Comparison of ENCODE assay signal across 8 mouse cellular contexts in the genomic region with DNA sequence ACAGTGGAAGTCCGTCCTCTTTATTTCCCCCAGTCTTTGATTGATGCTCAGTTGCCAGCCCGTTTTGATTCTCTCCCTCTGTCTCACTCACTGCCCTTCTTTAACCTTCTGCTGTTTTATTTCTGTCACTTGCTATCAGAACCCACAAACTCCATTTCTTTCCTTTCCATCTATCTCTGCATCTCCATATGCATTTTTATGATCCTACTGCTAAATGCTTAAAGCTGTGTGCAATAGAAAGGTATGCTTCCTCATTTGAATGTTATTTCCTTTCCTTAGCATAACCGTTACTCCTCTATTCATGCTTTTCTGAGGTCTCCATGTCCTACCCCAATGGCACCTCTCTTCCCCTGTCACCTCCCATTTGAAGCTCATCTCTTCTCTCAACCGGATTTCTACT. TPM values are rescaled to one million over a fixed set of nuclear protein-coding genes. Genes with fewer than 3 reads are reported as not detected.
DNase-seq lines count a peak whose midpoint lies in the region; ATAC-seq and TF ChIP-seq lines count a peak whose summit lies in the region.

No protein-coding gene starts in this region.

- no peak overlapping the region; the same call in 1 of the 2 replicates for H3K4me2 ChIP-seq in heart, postnatal 0 days (ENCODE audit: low read depth, low read length)
- H3K4me2 ChIP-seq in hindbrain, embryonic 12.5 days (replicated peaks) = no peak overlapping the region
- H3K4me2 ChIP-seq in midbrain, embryonic 11.5 days = no peak overlapping the region

- no peak overlapping the region for H3K9ac ChIP-seq in heart, postnatal 0 days (replicated peaks; ENCODE audit: low read depth, low read length)
- H3K9ac ChIP-seq in hindbrain, embryonic 12.5 days = no peak overlapping the region
- H3K9ac ChIP-seq in midbrain, embryonic 11.5 days (ENCODE audit: low read length) = no peak overlapping the region

- ATAC-seq in heart, postnatal 0 days (ENCODE audit: insufficient read depth, low read depth) = no peak
- no peak for ATAC-seq in hindbrain, embryonic 12.5 days (ENCODE audit: low FRiP score)
- no peak for ATAC-seq in midbrain, embryonic 11.5 days (ENCODE audit: low FRiP score)

- H3K27ac ChIP-seq in heart, postnatal 0 days (ENCODE audit: low read depth) = peak overlapping the region; percentile 96
- H3K27ac ChIP-seq in embryonic facial prominence, embryonic 10.5 days (replicated peaks) = peak overlapping the region; percentile 98
- H3K27ac ChIP-seq in hindbrain, embryonic 12.5 days = peak overlapping the region; percentile 93
- peak overlapping the region; percentile 93 for H3K27ac ChIP-seq in midbrain, embryonic 11.5 days (ENCODE audit: low read depth, low read length)

- TF ChIP-seq EP300 in heart, postnatal 0 days (IDR thresholded peaks at IDR 0.05; ENCODE audit: low read depth) = no peak

- DNase-seq in heart, postnatal 0 days (ENCODE audit: low spot score) = no peak
- DNase-seq in heart, postnatal 10 days = no peak
- DNase-seq in embryonic facial prominence, embryonic 10.5 days (ENCODE audit: low spot score) = no peak
- DNase-seq in midbrain, embryonic 11.5 days (ENCODE audit: low spot score, missing footprints) = no peak
- DNase-seq in T-cell, adult 2 months (ENCODE audit: low spot score) = no peak
- DNase-seq in frontal cortex, postnatal 25 days (ENCODE audit: low spot score in 2 of 2) = no peak
- no peak for DNase-seq in Muller cell, postnatal 12 days (ENCODE audit: inconsistent ontology term)

- H3K4me3 ChIP-seq in heart, postnatal 0 days (ENCODE audit: low read depth, low read length) = no peak overlapping the region
- peak overlapping the region; percentile 98; the same call in 1 of the 2 replicates for H3K4me3 ChIP-seq in embryonic facial prominence, embryonic 10.5 days
- H3K4me3 ChIP-seq in hindbrain, embryonic 12.5 days = no peak overlapping the region
- H3K4me3 ChIP-seq in midbrain, embryonic 11.5 days (ENCODE audit: low read depth, low read length) = no peak overlapping the region

- WGBS in heart, postnatal 0 days = 58% methylated on average over 4 of the region's 4 CpGs
- WGBS in embryonic facial prominence, embryonic 10.5 days = 29% methylated on average over 4 of the region's 4 CpGs
- 24% methylated on average over 4 of the region's 4 CpGs for WGBS in hindbrain, embryonic 12.5 days
- WGBS in midbrain, embryonic 11.5 days = 25% methylated on average over 4 of the region's 4 CpGs

- H3K36me3 ChIP-seq in heart, postnatal 0 days (replicated peaks; ENCODE audit: control insufficient read depth, insufficient read depth, low read length) = no peaks in the 10 kb centered on the region
- H3K36me3 ChIP-seq in embryonic facial prominence, embryonic 10.5 days (replicated peaks) = no peaks in the 10 kb centered on the region
- no peaks in the 10 kb centered on the region for H3K36me3 ChIP-seq in hindbrain, embryonic 12.5 days
- H3K36me3 ChIP-seq in midbrain, embryonic 11.5 days (ENCODE audit: control insufficient read depth, insufficient read depth, low read length) = no peaks in the 10 kb centered on the region

- intact Hi-C loops in heart, postnatal 10 days (cut with DNase I) = no loop called here

- peaks cover 17% of the 10 kb centered on the region for H3K4me1 ChIP-seq in heart, postnatal 0 days (ENCODE audit: control insufficient read depth, insufficient read depth)
- H3K4me1 ChIP-seq in embryonic facial prominence, embryonic 10.5 days = peaks cover 42% of the 10 kb centered on the region
- peaks cover 18% of the 10 kb centered on the region for H3K4me1 ChIP-seq in hindbrain, embryonic 12.5 days
- H3K4me1 ChIP-seq in midbrain, embryonic 11.5 days (ENCODE audit: control insufficient read depth, insufficient read depth, low read length) = peaks cover 10% of the 10 kb centered on the region

- no peaks in the 10 kb centered on the region for H3K9me3 ChIP-seq in heart, postnatal 0 days (replicated peaks; ENCODE audit: control insufficient read depth, low read length)
- no peaks in the 10 kb centered on the region for H3K9me3 ChIP-seq in embryonic facial prominence, embryonic 10.5 days
- H3K9me3 ChIP-seq in hindbrain, embryonic 12.5 days (replicated peaks) = no peaks in the 10 kb centered on the region
- no peaks in the 10 kb centered on the region for H3K9me3 ChIP-seq in midbrain, embryonic 11.5 days (ENCODE audit: control insufficient read depth, low read length)

- no peaks in the 10 kb centered on the region for H3K27me3 ChIP-seq in heart, postnatal 0 days (ENCODE audit: control insufficient read depth, insufficient read depth, low read length)
- H3K27me3 ChIP-seq in embryonic facial prominence, embryonic 10.5 days (replicated peaks; ENCODE audit: low read depth, poor library complexity, severe bottlenecking) = no peaks in the 10 kb centered on the region
- H3K27me3 ChIP-seq in hindbrain, embryonic 12.5 days = no peaks in the 10 kb centered on the region
- no peaks in the 10 kb centered on the region for H3K27me3 ChIP-seq in midbrain, embryonic 11.5 days (ENCODE audit: control insufficient read depth, insufficient read depth, low read length)

- no peak for TF ChIP-seq CTCF in heart, postnatal 0 days (IDR thresholded peaks at IDR 0.05; ENCODE audit: low read depth)

RNA-seq across cellular contexts. Expression of gene Ssbp2, which starts 0.6 kb away (rescaled TPM):
- 74.2 and 85.1 TPM in 2 replicates for total RNA-seq in heart, postnatal 0 days (2014; rRNA removed; ENCODE audit: low replicate concordance)
- polyA plus RNA-seq in heart, postnatal 0 days (2015; fragmentation: Nextera tagmentation; extraction: Ambion mirVana) = 70.8 and 75.7 TPM in 2 replicates
- total RNA-seq in heart, postnatal 10 days (2021) = 10 to 100 TPM; 51.4 to 51.7 TPM
- 142 and 160 TPM in 2 replicates for polyA plus RNA-seq in embryonic facial prominence, embryonic 10.5 days (2016; fragmentation: Nextera tagmentation; extraction: Ambion mirVana)
- 153 and 159 TPM in 2 replicates for polyA plus RNA-seq in hindbrain, embryonic 12.5 days (2016; fragmentation: Nextera tagmentation; extraction: Ambion mirVana)
- polyA plus RNA-seq in midbrain, embryonic 11.5 days (2014; fragmentation: Nextera tagmentation; extraction: Ambion mirVana) = 164 and 167 TPM in 2 replicates
